Comparison of ENCODE assay signal across 15 mouse cellular contexts in the genomic region with DNA sequence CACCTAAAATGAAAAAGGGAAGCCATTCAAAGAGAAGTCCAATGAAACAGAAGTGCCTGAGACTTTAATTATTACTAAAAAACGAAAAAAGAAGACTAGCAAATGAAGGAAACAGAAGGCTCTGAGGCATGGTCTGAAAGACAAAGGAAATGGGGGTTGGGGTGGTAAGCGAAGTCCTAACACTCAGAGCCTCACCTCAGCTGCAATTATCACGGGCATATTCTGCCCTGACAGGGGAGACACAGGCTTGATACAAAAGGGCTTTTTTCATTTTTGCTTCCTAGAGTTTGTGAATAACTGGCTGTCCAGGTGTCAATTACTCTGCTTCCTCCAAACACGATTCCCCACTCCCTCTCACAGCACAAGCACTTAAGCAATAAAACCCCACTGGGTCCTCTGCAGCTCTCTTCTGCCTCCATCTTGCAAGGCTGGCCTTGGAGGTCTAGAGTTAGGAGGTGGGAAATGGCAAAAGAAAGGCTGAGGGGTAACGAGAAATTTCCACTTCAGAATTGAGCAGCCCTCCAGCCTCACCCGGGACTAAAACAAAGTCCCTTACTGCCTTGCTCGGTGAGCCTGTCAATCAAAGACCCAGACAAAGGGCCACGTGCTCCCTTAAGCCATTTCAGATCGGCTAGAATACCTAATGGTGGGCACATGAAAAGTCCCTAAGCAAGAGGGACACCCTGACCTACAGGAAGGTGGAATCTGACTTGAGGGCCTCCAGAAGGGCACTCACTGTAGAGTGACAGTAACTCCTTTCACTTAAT.
DNase-seq lines count a peak whose midpoint lies in the region; ATAC-seq and TF ChIP-seq lines count a peak whose summit lies in the region.
"Had no signal": no experiment of that assay in that cellular context is flagged by ENCODE, and none has a peak within 500 bp of the region (broad histone marks: within the 10 kb centered on the region; RNA-seq: fewer than 3 reads in every experiment).

No protein-coding gene starts in this region.

- H3K27me3 ChIP-seq in midbrain, embryonic 10.5 days (ENCODE audit: low read depth, poor library complexity, severe bottlenecking): no peaks in the 10 kb centered on the region
- H3K27me3 ChIP-seq in midbrain, embryonic 16.5 days (ENCODE audit: control insufficient read depth, insufficient read depth, low read depth, low read length): no peaks in the 10 kb centered on the region
- no peaks in the 10 kb centered on the region for H3K27me3 ChIP-seq in forebrain, embryonic 12.5 days
- H3K27me3 ChIP-seq in limb, embryonic 10.5 days (ENCODE audit: low read depth, poor library complexity, severe bottlenecking): no peaks in the 10 kb centered on the region
- no peaks in the 10 kb centered on the region for H3K27me3 ChIP-seq in liver, postnatal 0 days (ENCODE audit: insufficient read depth, low read length)
- H3K27me3 ChIP-seq: embryonic facial prominence, embryonic 13.5 days; hindbrain, embryonic 15.5 days; limb, embryonic 13.5 days; liver, embryonic 15.5 days; neural tube, embryonic 13.5 days had no signal

- peak; percentile 33 for DNase-seq in midbrain, embryonic 10.5 days (ENCODE audit: low spot score)
- DNase-seq in limb, embryonic 10.5 days (ENCODE audit: low spot score): no peak
- peak; percentile 50 for DNase-seq in thymus, postnatal 25 days
- DNase-seq in testis, postnatal 14 days (ENCODE audit: low spot score): no peak
- no peak for DNase-seq in gastrocnemius, postnatal 4 days (ENCODE audit: low spot score in 2 of 2)
- no peak for DNase-seq in liver, postnatal 0 days
- DNase-seq: gastrocnemius, postnatal 36 days had no signal

- TF ChIP-seq EP300 in liver, postnatal 0 days (IDR thresholded peaks at IDR 0.05; ENCODE audit: low read depth): no peak

- H3K4me2 ChIP-seq in midbrain, embryonic 16.5 days (ENCODE audit: low read length): no peak overlapping the region
- H3K4me2 ChIP-seq in forebrain, embryonic 12.5 days: no peak overlapping the region
- H3K4me2 ChIP-seq in liver, postnatal 0 days (ENCODE audit: low read depth, low read length): no peak overlapping the region
- H3K4me2 ChIP-seq: embryonic facial prominence, embryonic 13.5 days; hindbrain, embryonic 15.5 days; limb, embryonic 13.5 days; liver, embryonic 15.5 days; neural tube, embryonic 13.5 days had no signal

- H3K27ac ChIP-seq in midbrain, embryonic 10.5 days (replicated peaks): peak overlapping the region; percentile 74
- H3K27ac ChIP-seq in midbrain, embryonic 16.5 days (ENCODE audit: low read length): no peak overlapping the region
- peak overlapping the region; percentile 77 for H3K27ac ChIP-seq in forebrain, embryonic 12.5 days
- H3K27ac ChIP-seq in limb, embryonic 10.5 days: peak overlapping the region; percentile 74
- no peak overlapping the region for H3K27ac ChIP-seq in liver, postnatal 0 days (ENCODE audit: low read depth)
- H3K27ac ChIP-seq: embryonic facial prominence, embryonic 13.5 days; hindbrain, embryonic 15.5 days; limb, embryonic 13.5 days; liver, embryonic 15.5 days; neural tube, embryonic 13.5 days had no signal

- H3K4me1 ChIP-seq in midbrain, embryonic 10.5 days: peaks cover 7% of the 10 kb centered on the region
- no peaks in the 10 kb centered on the region for H3K4me1 ChIP-seq in midbrain, embryonic 16.5 days (ENCODE audit: control insufficient read depth, insufficient read depth, low read length)
- H3K4me1 ChIP-seq in forebrain, embryonic 12.5 days: peaks cover 13% of the 10 kb centered on the region
- peaks cover 9% of the 10 kb centered on the region for H3K4me1 ChIP-seq in limb, embryonic 10.5 days
- no peaks in the 10 kb centered on the region for H3K4me1 ChIP-seq in liver, postnatal 0 days (ENCODE audit: insufficient read depth)
- H3K4me1 ChIP-seq: embryonic facial prominence, embryonic 13.5 days; liver, embryonic 15.5 days had no signal

- ATAC-seq in midbrain, embryonic 16.5 days: no peak
- ATAC-seq in forebrain, embryonic 12.5 days (ENCODE audit: low FRiP score): peak; percentile 74; the same call in 1 of the 2 replicates
- ATAC-seq in liver, postnatal 0 days: no peak
- ATAC-seq: activated CD4-positive, CD25-positive, alpha-beta regulatory T cell, adult 4 months had no signal

- H3K9ac ChIP-seq in midbrain, embryonic 16.5 days (ENCODE audit: low read depth, low read length): no peak overlapping the region
- H3K9ac ChIP-seq in forebrain, embryonic 12.5 days: no peak overlapping the region
- no peak overlapping the region for H3K9ac ChIP-seq in liver, postnatal 0 days (replicated peaks)
- H3K9ac ChIP-seq: embryonic facial prominence, embryonic 13.5 days; hindbrain, embryonic 15.5 days; limb, embryonic 13.5 days; liver, embryonic 15.5 days; neural tube, embryonic 13.5 days had no signal

- H3K4me3 ChIP-seq in midbrain, embryonic 10.5 days: no peak overlapping the region
- H3K4me3 ChIP-seq in midbrain, embryonic 16.5 days (ENCODE audit: low read depth, low read length): no peak overlapping the region
- H3K4me3 ChIP-seq in forebrain, embryonic 12.5 days (replicated peaks): no peak overlapping the region
- no peak overlapping the region for H3K4me3 ChIP-seq in limb, embryonic 10.5 days
- H3K4me3 ChIP-seq in liver, postnatal 0 days (ENCODE audit: low read depth, low read length): no peak overlapping the region
- H3K4me3 ChIP-seq: embryonic facial prominence, embryonic 13.5 days; hindbrain, embryonic 15.5 days; limb, embryonic 13.5 days; liver, embryonic 15.5 days; neural tube, embryonic 13.5 days had no signal

- H3K36me3 ChIP-seq in midbrain, embryonic 10.5 days: no peaks in the 10 kb centered on the region
- no peaks in the 10 kb centered on the region for H3K36me3 ChIP-seq in midbrain, embryonic 16.5 days (ENCODE audit: control insufficient read depth, insufficient read depth, low read length)
- no peaks in the 10 kb centered on the region for H3K36me3 ChIP-seq in forebrain, embryonic 12.5 days (replicated peaks)
- no peaks in the 10 kb centered on the region for H3K36me3 ChIP-seq in limb, embryonic 10.5 days
- no peaks in the 10 kb centered on the region for H3K36me3 ChIP-seq in liver, postnatal 0 days (replicated peaks; ENCODE audit: insufficient read depth, low read length)
- H3K36me3 ChIP-seq: embryonic facial prominence, embryonic 13.5 days; hindbrain, embryonic 15.5 days; limb, embryonic 13.5 days; liver, embryonic 15.5 days; neural tube, embryonic 13.5 days had no signal

- WGBS in midbrain, embryonic 10.5 days: 45% methylated on average over 9 of the region's 9 CpGs
- WGBS in midbrain, embryonic 16.5 days: 23% methylated on average over 9 of the region's 9 CpGs
- WGBS in forebrain, embryonic 12.5 days: 13% methylated on average over 9 of the region's 9 CpGs
- 52% methylated on average over 9 of the region's 9 CpGs for WGBS in limb, embryonic 10.5 days
- 37% methylated on average over 9 of the region's 9 CpGs for WGBS in liver, postnatal 0 days (ENCODE audit: insufficient replicate concordance)

- H3K9me3 ChIP-seq in midbrain, embryonic 10.5 days (replicated peaks): no peaks in the 10 kb centered on the region
- no peaks in the 10 kb centered on the region for H3K9me3 ChIP-seq in midbrain, embryonic 16.5 days (replicated peaks; ENCODE audit: control insufficient read depth, low read length, poor library complexity, severe bottlenecking)
- no peaks in the 10 kb centered on the region for H3K9me3 ChIP-seq in forebrain, embryonic 12.5 days
- H3K9me3 ChIP-seq in limb, embryonic 10.5 days (replicated peaks): no peaks in the 10 kb centered on the region
- no peaks in the 10 kb centered on the region for H3K9me3 ChIP-seq in liver, postnatal 0 days (ENCODE audit: low read length)
- H3K9me3 ChIP-seq: embryonic facial prominence, embryonic 13.5 days; hindbrain, embryonic 15.5 days; limb, embryonic 13.5 days; liver, embryonic 15.5 days; neural tube, embryonic 13.5 days had no signal

- TF ChIP-seq CTCF in liver, postnatal 0 days (IDR thresholded peaks at IDR 0.05; ENCODE audit: low read depth): no peak

Comparison
In these comparisons a context has a peak if more than half of its experiments do, and no peak if none do; other contexts are left out.
1. H3K27ac ChIP-seq: peak in midbrain, embryonic 10.5 days (single experiment), forebrain, embryonic 12.5 days (single experiment) and limb, embryonic 10.5 days (single experiment); none in midbrain, embryonic 16.5 days (single experiment) and liver, postnatal 0 days (single experiment).
2. DNase-seq: peak in midbrain, embryonic 10.5 days (single experiment) and thymus, postnatal 25 days (single experiment); none in limb, embryonic 10.5 days (single experiment), testis, postnatal 14 days (single experiment), gastrocnemius, postnatal 4 days (0 of 2) and liver, postnatal 0 days (single experiment).